Mouse (Mus musculus): Measurements from ENCODE around the gene Frmd5.

GRCm38 (mm10) chr2:121570999-121571655 is 235.8 kb downstream of the Frmd5 start:
- TF ChIP-seq POLR2A (IDR thresholded peaks at IDR 0.05; ENCODE audit: low read depth, low read length) = no peak
- TF ChIP-seq CTCF (IDR thresholded peaks at IDR 0.05; ENCODE audit: extremely low read depth, insufficient read depth, insufficient read length, insufficient replicate concordance) = no peak

Measured in spleen, adult 2 months (tissue).